In genomic region chr19:57293737-57294136, GRCm38 (mm10) we compare ENCODE assay signal across 8 mouse cellular contexts. TPM values are rescaled to one million over a fixed set of nuclear protein-coding genes. Genes with fewer than 3 reads are reported as not detected.
DNase-seq lines count a peak whose midpoint lies in the region; ATAC-seq and TF ChIP-seq lines count a peak whose summit lies in the region.

No protein-coding gene starts in this region.

- intact Hi-C loops in left cerebral cortex, postnatal 36 days (cut with DNase I): no loop called here

- no peaks in the 10 kb centered on the region for H3K9me3 ChIP-seq in kidney, embryonic 15.5 days (replicated peaks)

- no peak overlapping the region for H3K4me3 ChIP-seq in kidney, adult 2 months (ENCODE audit: insufficient read depth, low read depth, low read length)
- no peak overlapping the region for H3K4me3 ChIP-seq in kidney, embryonic 15.5 days (replicated peaks)
- H3K4me3 ChIP-seq in cerebellum, adult 2 months (replicated peaks; ENCODE audit: insufficient read depth, low read depth, low read length): no peak overlapping the region

- no peak for ATAC-seq in kidney, embryonic 15.5 days (replicated peaks; ENCODE audit: low FRiP score)

- no peaks in the 10 kb centered on the region for H3K27me3 ChIP-seq in kidney, adult 2 months (replicated peaks; ENCODE audit: control insufficient read depth, insufficient read depth, low read length)
- no peaks in the 10 kb centered on the region for H3K27me3 ChIP-seq in kidney, embryonic 15.5 days
- H3K27me3 ChIP-seq in cerebellum, adult 2 months (ENCODE audit: control insufficient read depth, insufficient read depth, low read length): no peaks in the 10 kb centered on the region

- H3K36me3 ChIP-seq in kidney, adult 2 months (ENCODE audit: control insufficient read depth, insufficient read depth, low read length): no peaks in the 10 kb centered on the region
- no peaks in the 10 kb centered on the region for H3K36me3 ChIP-seq in kidney, embryonic 15.5 days

- H3K9ac ChIP-seq in kidney, embryonic 15.5 days: no peak overlapping the region

- peak; percentile 68 for DNase-seq in kidney, adult 2 months
- DNase-seq in gastrocnemius, adult 18-20 months (ENCODE audit: low spot score): peak; percentile 41
- peak; percentile 77 for DNase-seq in liver
- peak; percentile 20 to 28 for DNase-seq in spleen, postnatal 14 days (ENCODE audit: low spot score in 2 of 2)
- DNase-seq in left cerebral cortex, postnatal 36 days (ENCODE audit: low spot score in 2 of 2): no peak
- no peak for DNase-seq in thymus, postnatal 0 days (ENCODE audit: low spot score)
- no peak for DNase-seq in cerebellum, adult 2 months

- TF ChIP-seq POLR2A in kidney, adult 2 months (IDR thresholded peaks at IDR 0.05; ENCODE audit: low read depth, low read length): no peak
- TF ChIP-seq POLR2A in cerebellum, adult 2 months (IDR thresholded peaks at IDR 0.05; ENCODE audit: borderline replicate concordance, insufficient read depth, low read length): no peak

- WGBS in kidney, adult 2 months: 44% methylated on average over 7 of the region's 7 CpGs
- WGBS in kidney, embryonic 15.5 days: 34% methylated on average over 7 of the region's 7 CpGs
- 39% methylated on average over 7 of the region's 7 CpGs for WGBS in cerebellum, adult 2 months

- no peak overlapping the region for H3K27ac ChIP-seq in kidney, adult 2 months (ENCODE audit: insufficient read depth, low read depth, low read length)
- no peak overlapping the region for H3K27ac ChIP-seq in kidney, embryonic 15.5 days
- H3K27ac ChIP-seq in cerebellum, adult 2 months (ENCODE audit: insufficient read depth, low read length): no peak overlapping the region

- H3K4me2 ChIP-seq in kidney, embryonic 15.5 days: no peak overlapping the region

- no peaks in the 10 kb centered on the region; the same call in 1 of the 2 replicates for H3K4me1 ChIP-seq in kidney, adult 2 months (ENCODE audit: control insufficient read depth, insufficient read depth, low read length)
- 0 out of 2 replicates have a peak, but pooled peaks cover 10% of the 10 kb centered on the region for H3K4me1 ChIP-seq in kidney, embryonic 15.5 days
- peaks cover 41% of the 10 kb centered on the region for H3K4me1 ChIP-seq in cerebellum, adult 2 months (ENCODE audit: control insufficient read depth, insufficient read depth, low read length)

- no peak for TF ChIP-seq CTCF in kidney, adult 2 months (conservative IDR thresholded peaks at IDR 0.05; ENCODE audit: insufficient read depth, insufficient read length, low read depth, low read length)
- TF ChIP-seq CTCF in cerebellum, adult 2 months (IDR thresholded peaks at IDR 0.05; ENCODE audit: borderline replicate concordance, insufficient read depth, low read depth, low read length): no peak

RNA-seq across cellular contexts. Expression of gene Ablim1, which starts 21.0 kb away (rescaled TPM):
- polyA plus RNA-seq in kidney, adult 2 months (2012; rRNA removed): 34.7 and 38.3 TPM in 2 replicates
- 35.2 and 35.8 TPM in 2 replicates for polyA plus RNA-seq in kidney, embryonic 15.5 days (2015; fragmentation: Nextera tagmentation; extraction: Ambion mirVana)
- 10 to 100 TPM; 36.0 to 65.7 TPM for total RNA-seq in gastrocnemius, adult 18-20 months (2021)
- total RNA-seq in left cerebral cortex, postnatal 36 days (2021): 100 to 1,000 TPM in 1 of 2 experiments, 10 to 100 TPM in 1; 98.4 to 129 TPM
- polyA plus RNA-seq in thymus, postnatal 0 days (2015; fragmentation: Nextera tagmentation; extraction: Ambion mirVana): 148 and 166 TPM in 2 replicates
- polyA plus RNA-seq in cerebellum, adult 2 months (2012; rRNA removed): 110 and 130 TPM in 2 replicates

Comparison
In these comparisons a context has a peak if more than half of its experiments do, and no peak if none do; other contexts are left out.
1. DNase-seq: peak in kidney, adult 2 months (single experiment), gastrocnemius, adult 18-20 months (single experiment), liver (single experiment) and spleen, postnatal 14 days (2 of 2); none in left cerebral cortex, postnatal 36 days (0 of 2), thymus, postnatal 0 days (single experiment) and cerebellum, adult 2 months (0 of 2).